In the genomic region with DNA sequence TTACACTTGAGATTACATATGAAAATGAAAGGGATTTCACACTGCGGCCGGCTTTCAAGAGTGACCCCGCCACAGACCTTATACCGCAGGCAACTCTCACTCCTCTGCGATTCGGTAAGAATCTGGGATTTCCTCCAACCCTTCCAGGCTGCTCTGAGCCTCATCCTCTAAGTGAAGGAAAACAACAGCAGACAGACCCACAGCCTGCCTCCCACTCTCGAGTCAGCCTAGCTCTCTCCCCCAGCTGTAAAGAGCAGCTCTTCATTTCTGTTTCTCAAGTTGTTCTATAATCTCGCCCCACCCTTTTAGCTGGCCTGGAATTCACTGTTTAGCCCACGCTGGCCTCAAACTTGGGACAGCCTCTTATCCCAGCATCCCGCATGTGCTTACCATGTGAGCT, we compare ENCODE assay signal across 11 mouse cellular contexts. TPM values are rescaled to one million over a fixed set of nuclear protein-coding genes. Genes with fewer than 3 reads are reported as not detected.
DNase-seq lines count a peak whose midpoint lies in the region; ATAC-seq and TF ChIP-seq lines count a peak whose summit lies in the region.
"Had no signal": no experiment of that assay in that cellular context is flagged by ENCODE, and none has a peak within 500 bp of the region (broad histone marks: within the 10 kb centered on the region; RNA-seq: fewer than 3 reads in every experiment).

No protein-coding gene starts in this region.

- H3K4me2 ChIP-seq in lung, postnatal 0 days (replicated peaks; ENCODE audit: low read depth, low read length): no peak overlapping the region
- H3K4me2 ChIP-seq in intestine, embryonic 16.5 days (ENCODE audit: low read depth, low read length): no peak overlapping the region
- no peak overlapping the region for H3K4me2 ChIP-seq in hindbrain, embryonic 14.5 days (replicated peaks)
- H3K4me2 ChIP-seq: limb, embryonic 13.5 days had no signal

- TF ChIP-seq EP300 in lung, postnatal 0 days (IDR thresholded peaks at IDR 0.05): no peak

- peak; percentile 11; the same call in 1 of the 2 replicates for ATAC-seq in lung, postnatal 0 days
- peak; percentile 29 for ATAC-seq in intestine, embryonic 16.5 days
- no peak for ATAC-seq in hindbrain, embryonic 14.5 days (ENCODE audit: low FRiP score)
- ATAC-seq: forebrain, embryonic 16.5 days; midbrain, embryonic 16.5 days had no signal

- no peak for DNase-seq in heart, embryonic 10.5 days (ENCODE audit: low spot score)
- no peak for DNase-seq in heart, postnatal 25 days (ENCODE audit: low spot score)
- peak; percentile 54 for DNase-seq in lung, postnatal 0 days (ENCODE audit: low spot score)
- DNase-seq in lung, adult 2 months: no peak
- peak; percentile 91 for DNase-seq in telencephalon, adult 2 months (ENCODE audit: low read depth, low spot score)
- DNase-seq in hindbrain, embryonic 14.5 days (ENCODE audit: low spot score): no peak

- H3K27ac ChIP-seq in heart, embryonic 10.5 days: peak overlapping the region; percentile 85
- H3K27ac ChIP-seq in lung, postnatal 0 days (ENCODE audit: low read length): no peak overlapping the region
- peak overlapping the region; percentile 68; the same call in 1 of the 2 replicates for H3K27ac ChIP-seq in intestine, embryonic 16.5 days (ENCODE audit: low read length)
- H3K27ac ChIP-seq in hindbrain, embryonic 14.5 days: no peak overlapping the region
- H3K27ac ChIP-seq: limb, embryonic 13.5 days had no signal

- no peak overlapping the region for H3K9ac ChIP-seq in lung, postnatal 0 days (replicated peaks; ENCODE audit: low read depth)
- H3K9ac ChIP-seq in intestine, embryonic 16.5 days (ENCODE audit: low read depth, low read length): no peak overlapping the region
- H3K9ac ChIP-seq in hindbrain, embryonic 14.5 days: no peak overlapping the region
- H3K9ac ChIP-seq: limb, embryonic 13.5 days had no signal

- TF ChIP-seq CTCF in lung, postnatal 0 days (IDR thresholded peaks at IDR 0.05): no peak
- no peak for TF ChIP-seq CTCF in lung, adult 2 months (IDR thresholded peaks at IDR 0.05; ENCODE audit: insufficient read depth, low read length)

- no peak for TF ChIP-seq POLR2A in lung, adult 2 months (IDR thresholded peaks at IDR 0.05; ENCODE audit: borderline replicate concordance, extremely low read depth, low read depth, low read length)

- H3K27me3 ChIP-seq in heart, embryonic 10.5 days (ENCODE audit: insufficient read depth, poor library complexity, severe bottlenecking): no peaks in the 10 kb centered on the region
- no peaks in the 10 kb centered on the region for H3K27me3 ChIP-seq in lung, postnatal 0 days (replicated peaks; ENCODE audit: insufficient read depth, low read length)
- H3K27me3 ChIP-seq in intestine, embryonic 16.5 days (replicated peaks; ENCODE audit: control insufficient read depth, insufficient read depth, low read length): peaks cover 5% of the 10 kb centered on the region; the same call in 1 of the 2 replicates
- no peaks in the 10 kb centered on the region for H3K27me3 ChIP-seq in hindbrain, embryonic 14.5 days (ENCODE audit: control insufficient read depth, insufficient read depth, low read length)
- H3K27me3 ChIP-seq: limb, embryonic 13.5 days had no signal

- intact Hi-C loops in heart, postnatal 25 days (cut with DNase I): no loop called here

- H3K4me1 ChIP-seq in heart, embryonic 10.5 days: peaks cover 60% of the 10 kb centered on the region
- no peaks in the 10 kb centered on the region for H3K4me1 ChIP-seq in lung, postnatal 0 days (ENCODE audit: insufficient read depth, low read depth, low read length)
- peaks cover 3% of the 10 kb centered on the region; the same call in 1 of the 2 replicates for H3K4me1 ChIP-seq in lung, adult 2 months (ENCODE audit: control insufficient read depth, insufficient read depth, low read length)
- H3K4me1 ChIP-seq in intestine, embryonic 16.5 days (ENCODE audit: control insufficient read depth, insufficient read depth, low read length): peaks cover 16% of the 10 kb centered on the region; the same call in 1 of the 2 replicates
- peaks cover 18% of the 10 kb centered on the region for H3K4me1 ChIP-seq in hindbrain, embryonic 14.5 days (replicated peaks; ENCODE audit: control insufficient read depth, insufficient read depth, low read length)

- 69% methylated on average over 10 of the region's 10 CpGs for WGBS in heart, embryonic 10.5 days
- 26% methylated on average over 10 of the region's 10 CpGs for WGBS in lung, postnatal 0 days
- WGBS in lung, adult 2 months: 40% methylated on average over 10 of the region's 10 CpGs
- 49% methylated on average over 10 of the region's 10 CpGs for WGBS in intestine, embryonic 16.5 days
- WGBS in hindbrain, embryonic 14.5 days: 75% methylated on average over 10 of the region's 10 CpGs

- no peaks in the 10 kb centered on the region for H3K9me3 ChIP-seq in heart, embryonic 10.5 days
- no peaks in the 10 kb centered on the region for H3K9me3 ChIP-seq in lung, postnatal 0 days (ENCODE audit: low read length)
- H3K9me3 ChIP-seq in intestine, embryonic 16.5 days (ENCODE audit: control insufficient read depth, low read length): no peaks in the 10 kb centered on the region
- no peaks in the 10 kb centered on the region for H3K9me3 ChIP-seq in hindbrain, embryonic 14.5 days (ENCODE audit: control insufficient read depth, low read length)
- H3K9me3 ChIP-seq: G1E; limb, embryonic 13.5 days had no signal

- H3K4me3 ChIP-seq in heart, embryonic 10.5 days: no peak overlapping the region
- H3K4me3 ChIP-seq in lung, postnatal 0 days (ENCODE audit: low read depth, low read length): no peak overlapping the region
- H3K4me3 ChIP-seq in lung, adult 2 months (replicated peaks; ENCODE audit: extremely low read depth, low read depth, low read length): no peak overlapping the region
- no peak overlapping the region for H3K4me3 ChIP-seq in intestine, embryonic 16.5 days (ENCODE audit: low read length)
- H3K4me3 ChIP-seq in hindbrain, embryonic 14.5 days (replicated peaks; ENCODE audit: low read length): no peak overlapping the region
- H3K4me3 ChIP-seq: limb, embryonic 13.5 days had no signal

- no peaks in the 10 kb centered on the region for H3K36me3 ChIP-seq in heart, embryonic 10.5 days
- H3K36me3 ChIP-seq in lung, postnatal 0 days (ENCODE audit: insufficient read depth, low read length): no peaks in the 10 kb centered on the region
- no peaks in the 10 kb centered on the region for H3K36me3 ChIP-seq in intestine, embryonic 16.5 days (ENCODE audit: control insufficient read depth, insufficient read depth, low read length)
- no peaks in the 10 kb centered on the region for H3K36me3 ChIP-seq in hindbrain, embryonic 14.5 days (replicated peaks; ENCODE audit: control insufficient read depth, insufficient read depth)
- H3K36me3 ChIP-seq: limb, embryonic 13.5 days had no signal

RNA-seq across cellular contexts. Expression of a gene that starts 7.4 kb away (rescaled TPM):
- 3.2 and 4.6 TPM in 2 replicates for polyA plus RNA-seq in heart, embryonic 10.5 days (2016; fragmentation: Nextera tagmentation; extraction: Ambion mirVana)
- total RNA-seq in heart, postnatal 25 days (2021): 10 to 100 TPM; 12.0 to 12.6 TPM
- 3.1 TPM in 2 replicates for polyA plus RNA-seq in lung, postnatal 0 days (2015; fragmentation: Nextera tagmentation; extraction: Ambion mirVana)
- polyA plus RNA-seq in lung, adult 2 months (2012; rRNA removed): 12.0 and 12.5 TPM in 2 replicates
- polyA plus RNA-seq in intestine, embryonic 16.5 days (2015; fragmentation: Nextera tagmentation; extraction: Ambion mirVana): 2.7 and 3.7 TPM in 2 replicates
- polyA plus RNA-seq in hindbrain, embryonic 14.5 days (2014; fragmentation: Nextera tagmentation; extraction: Ambion mirVana): 8.9 and 9.3 TPM in 2 replicates

RNA-seq across cellular contexts. Expression of a gene that starts 8.2 kb away (rescaled TPM):
- 106 and 140 TPM in 2 replicates for polyA plus RNA-seq in heart, embryonic 10.5 days (2016; fragmentation: Nextera tagmentation; extraction: Ambion mirVana)
- total RNA-seq in heart, postnatal 25 days (2021): 10 to 100 TPM; 33.5 to 38.2 TPM
- 34.7 and 38.1 TPM in 2 replicates for polyA plus RNA-seq in lung, postnatal 0 days (2015; fragmentation: Nextera tagmentation; extraction: Ambion mirVana)
- polyA plus RNA-seq in lung, adult 2 months (2012; rRNA removed): 19.3 and 28.7 TPM in 2 replicates
- 101 and 115 TPM in 2 replicates for polyA plus RNA-seq in intestine, embryonic 16.5 days (2015; fragmentation: Nextera tagmentation; extraction: Ambion mirVana)
- polyA plus RNA-seq in hindbrain, embryonic 14.5 days (2014; fragmentation: Nextera tagmentation; extraction: Ambion mirVana): 73.3 and 86.6 TPM in 2 replicates

Comparison
In these comparisons a context has a peak if more than half of its experiments do, and no peak if none do; other contexts are left out.
1. DNase-seq: peak in lung, postnatal 0 days (single experiment) and telencephalon, adult 2 months (single experiment); none in heart, embryonic 10.5 days (single experiment), heart, postnatal 25 days (single experiment), lung, adult 2 months (single experiment) and hindbrain, embryonic 14.5 days (single experiment).
2. H3K27ac ChIP-seq: peak in heart, embryonic 10.5 days (single experiment) and intestine, embryonic 16.5 days (single experiment); none in lung, postnatal 0 days (single experiment) and hindbrain, embryonic 14.5 days (single experiment).